Mouse (Mus musculus): ENCODE data around the gene Rer1. TPM values are rescaled to one million over a fixed set of nuclear protein-coding genes. Genes with fewer than 3 reads are reported as not detected.

Gene Rer1
- polyA plus RNA-seq, 1 experiment = 37.7 TPM

- Histone ChIP-seq H3K27ac (ENCODE audit: insufficient read depth, low read length) (no peak overlapping the region), H3K36me3 (ENCODE audit: control insufficient read depth, insufficient read depth, low read length) (peaks cover 65% of the 10 kb centered on the region), H3K4me1 (ENCODE audit: control insufficient read depth, insufficient read depth, insufficient read length) (no peaks in the 10 kb centered on the region), H3K27me3 (ENCODE audit: control insufficient read depth, insufficient read depth, low read length) (no peaks in the 10 kb centered on the region), H3K4me3 (ENCODE audit: extremely low read depth, insufficient read depth, insufficient read length) (no peak overlapping the region)
- TF ChIP-seq POLR2A (IDR thresholded peaks at IDR 0.05; ENCODE audit: low read depth, low read length) = no peak
- TF ChIP-seq CTCF (IDR thresholded peaks at IDR 0.05; ENCODE audit: extremely low read depth, insufficient read depth, insufficient read length, insufficient replicate concordance) = no peak
- 93% methylated on average over 2 of the region's 2 CpGs for WGBS
- DNase-seq (ENCODE audit: low read depth in 1 of 2, low spot score in 2 of 2) = no peak
Measured at GRCm38 (mm10) chr4:155075813-155076212, 10.4 kb downstream of the Rer1 start.

- WGBS = 95% methylated on average over 9 of the region's 9 CpGs
- H3K27me3 ChIP-seq (ENCODE audit: control insufficient read depth, insufficient read depth, low read length) = no peaks in the 10 kb centered on the region
- DNase-seq (ENCODE audit: low read depth in 1 of 2, low spot score in 2 of 2) = no peak
- H3K4me1 ChIP-seq (ENCODE audit: control insufficient read depth, insufficient read depth, insufficient read length) = no peaks in the 10 kb centered on the region
- TF ChIP-seq CTCF (IDR thresholded peaks at IDR 0.05; ENCODE audit: extremely low read depth, insufficient read depth, insufficient read length, insufficient replicate concordance) (no peak), POLR2A (IDR thresholded peaks at IDR 0.05; ENCODE audit: low read depth, low read length) (no peak)
- no peak overlapping the region for H3K27ac ChIP-seq (ENCODE audit: insufficient read depth, low read length)
- H3K36me3 ChIP-seq (ENCODE audit: control insufficient read depth, insufficient read depth, low read length) = peaks cover 65% of the 10 kb centered on the region
- H3K4me3 ChIP-seq (ENCODE audit: extremely low read depth, insufficient read depth, insufficient read length) = no peak overlapping the region
Measured at GRCm38 (mm10) chr4:155075137-155075536, 11.0 kb downstream of the Rer1 start.

DNA sequence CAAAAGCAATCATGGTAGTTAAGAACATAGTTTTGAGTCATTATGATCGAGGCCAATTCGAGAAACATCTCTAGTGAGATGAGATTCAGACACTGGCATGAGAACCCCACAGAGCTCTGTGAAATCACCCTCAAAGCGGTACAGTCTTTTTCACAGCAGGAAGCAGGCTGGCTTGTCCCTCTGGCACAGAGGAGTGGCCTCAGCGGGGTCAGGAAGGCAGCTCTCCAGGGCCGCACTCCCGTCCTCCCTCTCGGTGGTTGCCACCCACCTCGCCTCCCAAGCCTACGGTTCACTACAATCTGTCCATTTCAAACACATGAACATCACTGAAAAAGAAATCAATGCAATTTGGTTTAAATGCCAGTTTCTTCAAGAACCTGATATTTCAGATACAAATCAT lies 11.8 kb downstream of the Rer1 start:
- TF ChIP-seq POLR2A (IDR thresholded peaks at IDR 0.05; ENCODE audit: low read depth, low read length) (no peak), CTCF (IDR thresholded peaks at IDR 0.05; ENCODE audit: extremely low read depth, insufficient read depth, insufficient read length, insufficient replicate concordance) (no peak)
- no peaks in the 10 kb centered on the region for H3K4me1 ChIP-seq (ENCODE audit: control insufficient read depth, insufficient read depth, insufficient read length)
- WGBS = 88% methylated on average over 9 of the region's 9 CpGs
- H3K27ac ChIP-seq (ENCODE audit: insufficient read depth, low read length) = no peak overlapping the region
- DNase-seq (ENCODE audit: low read depth in 1 of 2, low spot score in 2 of 2) = no peak
- peaks cover 62% of the 10 kb centered on the region for H3K36me3 ChIP-seq (ENCODE audit: control insufficient read depth, insufficient read depth, low read length)
- H3K4me3 ChIP-seq (ENCODE audit: extremely low read depth, insufficient read depth, insufficient read length) = no peak overlapping the region
- H3K27me3 ChIP-seq (ENCODE audit: control insufficient read depth, insufficient read depth, low read length) = no peaks in the 10 kb centered on the region

DNA sequence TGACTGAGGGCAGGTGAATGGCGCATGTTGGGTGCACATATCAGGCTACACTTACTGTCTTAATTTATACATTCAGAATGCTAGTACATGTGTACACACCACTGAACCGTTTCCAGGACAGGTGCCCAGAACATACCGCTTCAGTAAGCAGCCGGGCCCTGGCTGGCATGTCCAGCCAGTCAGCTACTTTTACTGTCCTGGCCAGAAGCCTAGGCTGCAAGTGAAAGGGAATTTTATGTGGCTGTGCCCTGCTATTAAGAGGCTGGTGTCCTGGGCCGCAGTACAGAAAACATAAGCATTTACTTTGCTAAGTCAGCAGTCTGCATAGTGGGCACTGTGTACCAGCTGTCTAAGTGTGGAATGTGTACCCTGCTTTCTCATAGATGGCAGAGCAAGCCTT lies 15.3 kb downstream of the Rer1 start:
- no peak for DNase-seq (ENCODE audit: low read depth in 1 of 2, low spot score in 2 of 2)
- H3K4me3 ChIP-seq (ENCODE audit: extremely low read depth, insufficient read depth, insufficient read length) = no peak overlapping the region
- WGBS = 93% methylated on average over 5 of the region's 5 CpGs
- H3K27ac ChIP-seq (ENCODE audit: insufficient read depth, low read length) = no peak overlapping the region
- no peak for TF ChIP-seq POLR2A (IDR thresholded peaks at IDR 0.05; ENCODE audit: low read depth, low read length)
- no peaks in the 10 kb centered on the region for H3K27me3 ChIP-seq (ENCODE audit: control insufficient read depth, insufficient read depth, low read length)
- peaks cover 46% of the 10 kb centered on the region for H3K36me3 ChIP-seq (ENCODE audit: control insufficient read depth, insufficient read depth, low read length)
- H3K4me1 ChIP-seq (ENCODE audit: control insufficient read depth, insufficient read depth, insufficient read length) = peaks cover 8% of the 10 kb centered on the region; the same call in 1 of the 2 replicates

DNA sequence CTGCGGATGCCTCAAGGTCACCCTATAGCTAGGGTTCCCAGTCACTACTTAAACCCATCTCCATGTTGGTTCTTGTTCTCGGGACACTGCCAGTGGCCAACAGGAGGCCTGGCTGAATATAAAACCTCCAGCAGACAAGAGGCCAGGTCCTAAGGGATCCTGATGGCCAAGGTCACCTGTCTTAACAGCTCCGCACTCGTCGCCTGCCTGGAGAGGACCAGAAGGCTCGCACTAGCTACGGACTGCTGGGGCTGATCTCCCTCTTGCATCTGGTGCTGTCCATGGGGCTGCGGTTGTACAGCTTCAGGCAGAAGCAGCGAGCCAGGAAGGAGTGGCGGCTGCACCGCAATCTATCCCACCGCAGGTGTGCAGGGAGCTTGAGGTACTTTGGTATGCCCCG lies 16.0 kb downstream of the Rer1 start:
- DNase-seq (ENCODE audit: low read depth in 1 of 2, low spot score in 2 of 2) = no peak
- Histone ChIP-seq H3K4me1 (ENCODE audit: control insufficient read depth, insufficient read depth, insufficient read length) (peaks cover 8% of the 10 kb centered on the region; the same call in 1 of the 2 replicates), H3K27me3 (ENCODE audit: control insufficient read depth, insufficient read depth, low read length) (no peaks in the 10 kb centered on the region), H3K4me3 (ENCODE audit: extremely low read depth, insufficient read depth, insufficient read length) (no peak overlapping the region), H3K36me3 (ENCODE audit: control insufficient read depth, insufficient read depth, low read length) (peaks cover 40% of the 10 kb centered on the region), H3K27ac (ENCODE audit: insufficient read depth, low read length) (no peak overlapping the region)
- TF ChIP-seq CTCF (IDR thresholded peaks at IDR 0.05; ENCODE audit: extremely low read depth, insufficient read depth, insufficient read length, insufficient replicate concordance) (no peak), POLR2A (IDR thresholded peaks at IDR 0.05; ENCODE audit: low read depth, low read length) (no peak)
- whole genome bisulfite sequencing = 93% methylated on average over 13 of the region's 13 CpGs

DNA sequence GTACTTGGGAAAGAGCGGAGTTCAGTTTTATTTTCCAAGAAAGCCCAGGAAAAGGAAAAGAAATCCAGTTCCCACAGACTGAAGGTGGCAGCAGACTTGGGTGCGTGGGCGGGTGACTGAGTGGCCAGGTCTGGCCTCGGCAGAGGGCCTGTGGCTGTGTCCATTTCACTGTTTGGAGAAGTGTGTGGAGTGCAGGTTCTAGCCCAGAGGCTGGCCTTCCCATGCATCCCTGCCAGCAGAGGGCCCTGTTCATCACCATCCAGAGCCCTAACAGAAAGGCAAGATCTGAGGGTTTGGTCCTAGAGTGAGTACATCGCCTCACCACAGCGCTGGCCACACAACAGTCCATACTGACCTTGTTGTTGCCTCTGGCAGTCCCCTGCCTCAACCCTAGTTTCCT lies 17.0 kb downstream of the Rer1 start:
- Histone ChIP-seq H3K4me3 (ENCODE audit: extremely low read depth, insufficient read depth, insufficient read length) (no peak overlapping the region), H3K36me3 (ENCODE audit: control insufficient read depth, insufficient read depth, low read length) (peaks cover 33% of the 10 kb centered on the region), H3K4me1 (ENCODE audit: control insufficient read depth, insufficient read depth, insufficient read length) (peaks cover 8% of the 10 kb centered on the region; the same call in 1 of the 2 replicates), H3K27me3 (ENCODE audit: control insufficient read depth, insufficient read depth, low read length) (no peaks in the 10 kb centered on the region), H3K27ac (ENCODE audit: insufficient read depth, low read length) (no peak overlapping the region)
- no peak for TF ChIP-seq CTCF (IDR thresholded peaks at IDR 0.05; ENCODE audit: extremely low read depth, insufficient read depth, insufficient read length, insufficient replicate concordance)
- TF ChIP-seq POLR2A (IDR thresholded peaks at IDR 0.05; ENCODE audit: low read depth, low read length) = no peak
- 90% methylated on average over 6 of the region's 6 CpGs for WGBS
- no peak for DNase-seq (ENCODE audit: low read depth in 1 of 2, low spot score in 2 of 2)

- TF ChIP-seq POLR2A (IDR thresholded peaks at IDR 0.05; ENCODE audit: low read depth, low read length) (no peak), CTCF (IDR thresholded peaks at IDR 0.05; ENCODE audit: extremely low read depth, insufficient read depth, insufficient read length, insufficient replicate concordance) (no peak)
- H3K4me3 ChIP-seq (ENCODE audit: extremely low read depth, insufficient read depth, insufficient read length) = no peak overlapping the region
- 94% methylated on average over 20 of the region's 20 CpGs for WGBS
- peaks cover 8% of the 10 kb centered on the region; the same call in 1 of the 2 replicates for H3K4me1 ChIP-seq (ENCODE audit: control insufficient read depth, insufficient read depth, insufficient read length)
- DNase-seq (ENCODE audit: low read depth in 1 of 2, low spot score in 2 of 2) = no peak
- H3K27me3 ChIP-seq (ENCODE audit: control insufficient read depth, insufficient read depth, low read length) = no peaks in the 10 kb centered on the region
- peaks cover 29% of the 10 kb centered on the region for H3K36me3 ChIP-seq (ENCODE audit: control insufficient read depth, insufficient read depth, low read length)
- no peak overlapping the region for H3K27ac ChIP-seq (ENCODE audit: insufficient read depth, low read length)
Measured at GRCm38 (mm10) chr4:155068357-155068972, 17.7 kb downstream of the Rer1 start.
